Mouse (Mus musculus) brown adipose tissue, adult 24 weeks (tissue): ENCODE measurements around the gene Trpv4. TPM values are rescaled to one million over a fixed set of nuclear protein-coding genes. Genes with fewer than 3 reads are reported as not detected.

Experiments
- H3K27ac ChIP-seq: fragments of 200-500 bp; replicated peaks from 2 replicates; pipeline ENCODE4 v1.5.1; 2012; ENCODE audit warnings: low read depth, mild to moderate bottlenecking, low read length
- H3K4me1 ChIP-seq: fragments of 200-500 bp; 2 replicates; pipeline ENCODE4 v1.6.1; 2012; ENCODE audit warnings: low read length, mixed read lengths; ENCODE audit not compliant: control insufficient read depth, insufficient read depth, insufficient read length
- H3K4me3 ChIP-seq: fragments of 200-500 bp; 2 replicates; pipeline ENCODE4 v1.5.1; 2012; ENCODE audit warnings: low read depth, mild to moderate bottlenecking, low read length, moderate library complexity; ENCODE audit not compliant: insufficient read depth
- polyA plus RNA-seq: library from polyadenylated mRNA; stranded (reverse); fragments of >200 nt; gene quantifications from 2 replicates; pipeline ENCODE4 v1.2.4, GENCODE M21; 2012; ENCODE audit not compliant: missing spikeins, insufficient read depth, insufficient read length

Gene Trpv4
- polyA plus RNA-seq, 1 experiment: 0.83 TPM

DNA sequence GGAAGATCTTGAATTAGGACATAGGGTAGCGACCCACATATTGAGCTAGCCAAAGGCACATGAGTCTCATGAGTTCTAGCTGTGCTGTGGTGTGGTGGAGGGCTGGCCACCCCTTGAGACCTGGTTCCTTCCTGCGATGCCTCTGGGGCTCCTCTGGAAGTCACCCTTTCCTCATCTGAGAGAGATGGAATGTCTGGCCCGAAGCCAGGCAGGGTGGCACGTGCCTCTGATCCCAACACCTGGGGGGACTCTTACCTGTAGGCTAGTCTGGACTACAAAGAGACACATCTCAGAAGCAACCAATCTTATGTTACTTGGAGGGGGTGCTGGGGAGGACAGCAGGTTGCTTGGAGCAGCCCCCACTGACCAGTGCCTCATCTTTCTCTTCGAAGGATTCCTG, 64.3 kb downstream of the Trpv4 start:
- H3K4me1 ChIP-seq: peaks cover 36% of the 10 kb centered on the region
- no peak overlapping the region; the same call in 1 of the 2 replicates for H3K4me3 ChIP-seq
- peak overlapping the region; percentile 58 for H3K27ac ChIP-seq

DNA sequence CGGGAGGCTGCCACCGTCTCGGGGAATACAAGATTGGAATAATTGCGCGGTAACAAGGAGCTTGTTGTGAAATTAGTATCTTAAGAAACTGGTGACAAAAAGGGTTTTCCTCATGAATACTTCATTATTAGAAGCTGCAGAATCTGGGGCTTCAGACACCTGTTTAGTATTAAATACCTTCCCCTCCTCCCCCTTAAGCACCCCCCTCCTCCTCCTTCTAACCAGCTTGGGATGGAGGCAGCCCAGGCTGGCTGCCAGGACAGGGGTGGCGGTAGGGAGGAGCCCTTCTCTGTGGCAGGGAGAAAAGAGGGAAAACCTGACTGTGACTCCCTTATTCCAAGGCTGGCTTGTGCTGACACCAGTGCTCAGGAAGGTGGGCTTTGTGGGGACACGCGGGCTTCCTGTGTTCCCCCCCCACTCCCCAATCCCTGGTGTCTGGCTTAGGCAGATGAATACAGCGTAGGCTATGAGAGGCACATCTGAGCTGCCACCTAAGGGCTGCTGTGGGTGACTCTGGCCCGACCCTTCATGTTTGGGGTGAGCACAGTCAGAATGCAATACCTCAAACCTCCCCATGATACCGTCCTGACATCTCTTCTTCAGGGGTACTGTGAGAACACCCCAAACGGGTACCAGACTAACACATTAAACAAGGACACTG, 64.9 kb downstream of the Trpv4 start:
- Histone ChIP-seq H3K27ac (no peak overlapping the region), H3K4me1 (peaks cover 36% of the 10 kb centered on the region), H3K4me3 (no peak overlapping the region)

DNA sequence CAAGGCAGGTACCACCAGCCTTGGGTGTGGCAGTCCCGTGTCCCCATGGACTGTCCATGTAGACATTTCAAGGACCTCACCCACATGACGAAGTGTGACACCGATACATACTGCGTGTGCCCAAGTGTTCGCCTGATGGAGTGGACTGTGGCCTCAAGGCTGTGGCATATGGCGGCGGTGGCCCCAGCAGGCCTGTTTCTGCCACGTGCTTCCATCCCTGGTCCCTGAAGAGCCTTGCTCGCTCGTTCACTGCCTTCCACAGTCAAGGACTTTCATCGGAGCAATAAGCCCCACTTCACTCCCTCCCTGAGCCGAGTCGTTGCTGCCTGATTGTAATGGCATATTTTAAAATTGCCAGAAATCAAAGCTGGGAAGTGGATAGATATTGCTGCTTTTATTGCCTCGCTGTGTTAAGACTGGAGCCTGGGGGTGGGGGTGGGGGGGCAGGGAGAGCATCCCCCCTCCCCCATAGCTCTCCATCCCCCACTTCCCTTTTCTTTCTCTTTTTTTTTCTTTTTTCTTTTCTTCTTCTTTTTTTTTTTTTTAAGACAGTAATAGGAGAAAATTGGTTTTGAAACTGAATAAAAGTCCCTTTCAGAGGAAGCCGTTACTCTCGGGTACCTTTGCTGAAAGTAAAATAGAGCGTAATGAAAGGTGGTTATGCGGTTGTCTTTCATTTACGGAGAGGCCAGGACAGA, 65.6 kb downstream of the Trpv4 start:
- Histone ChIP-seq H3K4me3 (no peak overlapping the region), H3K27ac (no peak overlapping the region), H3K4me1 (peaks cover 33% of the 10 kb centered on the region)

DNA sequence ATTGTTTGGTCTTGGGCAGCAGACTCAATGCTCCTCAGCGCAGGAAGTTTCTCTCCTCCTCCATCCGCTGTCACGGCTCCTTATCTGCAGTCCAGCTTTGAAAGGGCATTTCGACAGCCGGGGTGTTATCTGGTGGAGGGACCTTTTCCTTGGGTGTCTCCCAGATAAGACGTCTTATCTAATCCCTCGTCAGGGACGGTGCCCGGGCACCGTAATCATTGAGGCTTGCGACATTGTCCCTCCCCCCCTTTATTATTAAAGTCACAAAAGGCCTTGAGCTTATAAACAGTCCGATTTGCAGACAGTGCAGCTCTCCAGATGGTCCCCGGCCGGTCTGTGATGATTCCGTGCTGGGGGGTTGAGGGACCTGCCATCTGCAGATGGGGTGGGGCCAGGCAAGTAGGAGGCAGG, 67.1 kb downstream of the Trpv4 start:
- no peak overlapping the region for H3K27ac ChIP-seq
- no peak overlapping the region for H3K4me3 ChIP-seq
- H3K4me1 ChIP-seq: peaks cover 18% of the 10 kb centered on the region

DNA sequence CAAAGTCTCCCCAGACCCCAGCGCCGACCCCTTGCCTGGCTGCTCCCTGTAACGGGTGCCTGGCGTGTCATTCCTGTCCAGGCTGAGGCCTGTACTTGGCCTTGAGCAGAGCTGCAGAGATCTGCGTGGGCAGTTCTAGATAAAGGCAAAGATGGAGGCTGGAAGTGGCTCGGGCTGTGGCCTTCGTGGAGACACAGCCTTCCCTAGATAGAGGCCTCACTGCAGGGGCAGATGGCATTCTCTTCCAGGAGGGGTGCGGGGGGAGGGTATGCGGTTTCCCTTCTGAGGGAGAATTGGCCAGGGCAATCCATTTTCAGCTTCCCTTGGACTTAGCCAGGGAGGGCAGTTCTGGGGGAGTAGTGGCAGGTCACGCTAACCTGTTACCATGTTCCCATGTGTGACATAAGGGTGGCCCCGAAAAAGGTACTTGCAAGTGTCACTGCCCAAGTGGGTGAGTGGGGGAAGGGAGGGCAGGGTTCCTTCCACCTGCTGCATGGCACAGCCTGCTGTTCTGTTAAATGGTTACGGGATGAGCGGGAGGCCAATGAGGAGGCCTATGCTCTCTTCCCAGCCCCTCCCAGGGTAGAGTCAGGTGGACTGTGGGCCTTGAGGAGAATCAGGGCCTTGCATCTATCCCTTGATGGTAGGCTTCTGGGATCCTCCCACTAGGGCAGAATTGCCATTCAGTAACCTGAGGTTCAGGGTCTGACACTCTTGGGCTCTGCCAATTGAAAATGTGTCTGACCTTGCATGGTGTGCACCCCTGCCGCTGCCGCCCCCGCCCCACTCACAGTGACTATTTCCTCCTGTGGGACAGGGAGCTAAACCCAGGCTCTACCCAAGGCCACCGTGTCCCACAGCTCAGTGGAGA, 67.9 kb downstream of the Trpv4 start:
- H3K27ac ChIP-seq: no peak overlapping the region
- peaks cover 15% of the 10 kb centered on the region for H3K4me1 ChIP-seq

DNA sequence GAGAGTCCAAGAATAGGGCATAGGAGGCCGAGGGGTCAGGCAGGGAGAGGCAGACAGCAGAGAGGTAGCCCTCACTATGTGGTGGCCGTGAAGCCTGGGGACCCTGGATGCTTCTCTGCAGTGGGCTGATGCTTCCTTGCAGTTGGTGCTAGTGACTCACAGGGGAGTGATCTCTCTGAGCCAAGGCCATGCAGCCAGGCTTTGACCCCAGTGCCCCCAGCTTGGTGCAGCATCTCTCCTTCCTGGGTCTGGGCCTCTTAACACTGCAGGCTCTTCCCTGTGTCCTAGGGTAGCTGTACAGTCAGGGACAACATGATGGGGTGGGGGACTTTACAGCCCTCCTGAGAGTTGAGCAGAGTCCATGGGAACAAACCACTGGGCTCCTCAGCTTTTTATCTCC, 68.8 kb downstream of the Trpv4 start:
- peaks cover 11% of the 10 kb centered on the region for H3K4me1 ChIP-seq
- no peak overlapping the region for H3K27ac ChIP-seq
- H3K4me3 ChIP-seq: no peak overlapping the region

More for the DNA sequence above, 67.9 kb downstream of the Trpv4 start:
- H3K4me3 ChIP-seq: no peak overlapping the region

GRCm38 (mm10) chr5:114589026-114589425, 69.2 kb downstream of the Trpv4 start:
- H3K27ac ChIP-seq: no peak overlapping the region
- no peak overlapping the region for H3K4me3 ChIP-seq
- peaks cover 7% of the 10 kb centered on the region for H3K4me1 ChIP-seq

- peaks cover 1% of the 10 kb centered on the region; the same call in 1 of the 2 replicates for H3K4me1 ChIP-seq
- H3K27ac ChIP-seq: no peak overlapping the region
- no peak overlapping the region for H3K4me3 ChIP-seq
These were observed 69.8 kb downstream of the Trpv4 start for GRCm38 (mm10) chr5:114588416-114588815.

- no peak overlapping the region for H3K27ac ChIP-seq
- no peak overlapping the region for H3K4me3 ChIP-seq
- H3K4me1 ChIP-seq: no peaks in the 10 kb centered on the region; the same call in 1 of the 2 replicates
These were observed 70.3 kb downstream of the Trpv4 start for GRCm38 (mm10) chr5:114587908-114588307.

- H3K27ac ChIP-seq: no peak overlapping the region
- H3K4me1 ChIP-seq: no peaks in the 10 kb centered on the region
- H3K4me3 ChIP-seq: no peak overlapping the region
These were observed 72.5 kb downstream of the Trpv4 start for GRCm38 (mm10) chr5:114585682-114586081.

- no peaks in the 10 kb centered on the region for H3K4me1 ChIP-seq
- no peak overlapping the region for H3K27ac ChIP-seq
- H3K4me3 ChIP-seq: no peak overlapping the region
These were observed 73.7 kb downstream of the Trpv4 start for GRCm38 (mm10) chr5:114584293-114585104.

- H3K27ac ChIP-seq: no peak overlapping the region
- no peak overlapping the region for H3K4me3 ChIP-seq
- no peaks in the 10 kb centered on the region for H3K4me1 ChIP-seq
These were observed 74.6 kb downstream of the Trpv4 start for GRCm38 (mm10) chr5:114583490-114584175.

- Histone ChIP-seq H3K27ac (no peak overlapping the region), H3K4me1 (no peaks in the 10 kb centered on the region), H3K4me3 (no peak overlapping the region)
These were observed 75.2 kb downstream of the Trpv4 start for GRCm38 (mm10) chr5:114583046-114583445.

DNA sequence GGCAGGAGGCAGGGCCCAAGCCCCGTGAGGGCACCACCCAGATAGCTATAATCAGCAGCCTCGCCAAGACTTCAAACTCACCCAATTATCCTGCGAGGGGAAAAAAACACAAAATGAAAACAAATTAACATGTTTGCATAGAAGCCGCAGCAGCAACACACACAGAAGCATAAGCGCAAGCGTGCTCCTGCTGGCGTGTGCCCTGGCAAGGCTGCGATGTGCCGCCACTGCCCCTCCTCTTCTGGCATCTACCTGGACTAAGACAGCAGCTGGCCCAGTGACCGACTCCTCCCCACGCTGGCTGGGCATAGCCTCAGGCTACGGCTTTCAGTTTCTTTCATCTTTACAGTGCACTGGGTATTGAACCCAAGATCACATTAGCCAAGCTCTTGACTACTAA, 76.7 kb downstream of the Trpv4 start:
- no peak overlapping the region for H3K27ac ChIP-seq
- peaks cover 8% of the 10 kb centered on the region; the same call in 1 of the 2 replicates for H3K4me1 ChIP-seq
- H3K4me3 ChIP-seq: no peak overlapping the region
